Mouse (Mus musculus) forebrain, postnatal 0 days (tissue): ENCODE data around the gene Mefv. TPM values are rescaled to one million over a fixed set of nuclear protein-coding genes. Genes with fewer than 3 reads are reported as not detected.
"Not testable (repeated sequence)": the region's sequence is repeated elsewhere in the genome, so short reads cannot be mapped to it uniquely, and the experiment has no call there.

Source experiments
- ATAC-seq: fragments of 200-750 bp; cut with Nextera tagmentation; 2 replicates; pipeline ENCODE4 v1.8.0; 2017; ENCODE audit warnings: mild to moderate bottlenecking, moderate library complexity
- DNase-seq: peaks from one replicate; pipeline ENCODE4 v3.0.0-alpha.2; 2015
- H3K27ac ChIP-seq: fragments of 300-500 bp; sonication (generic); 2 replicates; pipeline ENCODE4 v1.5.1; 2014; ENCODE audit warnings: low read depth, mild to moderate bottlenecking, antibody characterized with exemption, low read length, moderate library complexity, mixed read lengths
- H3K27me3 ChIP-seq: fragments of 300-500 bp; sonication (generic); 2 replicates; pipeline ENCODE4 v1.6.1; 2014; ENCODE audit warnings: mild to moderate bottlenecking, low read length, mixed read lengths; ENCODE audit not compliant: insufficient read depth
- H3K36me3 ChIP-seq: fragments of 300-500 bp; sonication (generic); 2 replicates; pipeline ENCODE4 v1.6.1; 2014; ENCODE audit warnings: mild to moderate bottlenecking, moderate library complexity; ENCODE audit not compliant: insufficient read depth
- H3K4me1 ChIP-seq: fragments of 300-500 bp; sonication (generic); 2 replicates; pipeline ENCODE4 v1.6.1; 2014; ENCODE audit warnings: antibody characterized with exemption; ENCODE audit not compliant: insufficient read depth
- H3K4me2 ChIP-seq: fragments of 300-500 bp; sonication (generic); 2 replicates; pipeline ENCODE4 v1.6.1; 2014; ENCODE audit warnings: low read depth, mild to moderate bottlenecking, moderate library complexity
- H3K4me3 ChIP-seq: fragments of 300-500 bp; sonication (generic); 2 replicates; pipeline ENCODE4 v1.5.1; 2014; ENCODE audit warnings: low read depth, low read length, mixed read lengths
- H3K9ac ChIP-seq: fragments of 300-500 bp; sonication (generic); 2 replicates; pipeline ENCODE4 v1.6.1; 2014; ENCODE audit warnings: mild to moderate bottlenecking
- H3K9me3 ChIP-seq: fragments of 300-500 bp; sonication (generic); 2 replicates; pipeline ENCODE4 v1.6.1; 2016; ENCODE audit warnings: low read length
- CTCF ChIP-seq: sonication (generic); IDR thresholded peaks from 2 replicates; pipeline ENCODE4 v1.5.1; 2016; ENCODE audit warnings: antibody characterized with exemption, control low read depth, low read depth
- WGBS: fragments of 180-500 bp; shearing (Covaris S2); extraction: QIAGEN DNeasy Blood & Tissue Kit; methylation state at CpG from one replicate; pipeline ENCODE4 v1.1.7; 2014; 5-methylcytosine and 5-hydroxymethylcytosine counted together
- polyA plus RNA-seq: library from polyadenylated mRNA; unstranded; fragments of >200 nt; fragmentation: Nextera tagmentation; extraction: Ambion mirVana; gene quantifications from 2 replicates; pipeline ENCODE4 v1.2.1, GENCODE M21; 2015
- total RNA-seq: library from RNA; depleted of rRNA; stranded (reverse); fragments of >200 nt; gene quantifications from 2 replicates; pipeline ENCODE4 v1.2.3, GENCODE M21; 2014; rRNA removed

Mefv gene
- total and polyA plus RNA-seq, 2 experiments from 2014 or later = not detected

DNA sequence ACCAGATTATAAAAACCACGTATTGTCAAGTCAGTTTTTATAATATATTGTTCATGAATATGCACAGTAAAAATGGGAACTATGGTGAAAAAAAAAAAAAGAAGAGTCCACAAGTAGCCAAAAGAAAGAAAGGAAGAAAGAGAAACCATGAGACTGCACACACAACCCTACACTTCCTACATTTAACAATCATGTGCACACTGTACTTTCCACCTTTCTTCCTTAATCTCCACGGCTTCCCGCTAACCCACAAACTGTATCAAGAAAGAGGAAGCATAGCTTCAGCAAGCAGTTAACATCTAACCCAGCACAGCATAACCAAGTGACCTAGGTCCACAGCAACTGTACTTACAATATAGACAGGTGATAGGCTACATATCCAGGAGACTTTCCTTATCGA lies 14.7 kb upstream of the Mefv start:
- H3K9me3 ChIP-seq = no peaks in the 10 kb centered on the region
- no peak overlapping the region for H3K4me3 ChIP-seq
- H3K4me2 ChIP-seq = no peak overlapping the region
- 91% methylated on average over 4 of the region's 4 CpGs for WGBS
- H3K4me1 ChIP-seq = no peaks in the 10 kb centered on the region
- H3K36me3 ChIP-seq = no peaks in the 10 kb centered on the region
- H3K27me3 ChIP-seq = no peaks in the 10 kb centered on the region
- DNase-seq = no peak
- H3K27ac ChIP-seq = no peak overlapping the region
- H3K9ac ChIP-seq = no peak overlapping the region
- ATAC-seq = no peak
- no peak for TF ChIP-seq CTCF

DNA sequence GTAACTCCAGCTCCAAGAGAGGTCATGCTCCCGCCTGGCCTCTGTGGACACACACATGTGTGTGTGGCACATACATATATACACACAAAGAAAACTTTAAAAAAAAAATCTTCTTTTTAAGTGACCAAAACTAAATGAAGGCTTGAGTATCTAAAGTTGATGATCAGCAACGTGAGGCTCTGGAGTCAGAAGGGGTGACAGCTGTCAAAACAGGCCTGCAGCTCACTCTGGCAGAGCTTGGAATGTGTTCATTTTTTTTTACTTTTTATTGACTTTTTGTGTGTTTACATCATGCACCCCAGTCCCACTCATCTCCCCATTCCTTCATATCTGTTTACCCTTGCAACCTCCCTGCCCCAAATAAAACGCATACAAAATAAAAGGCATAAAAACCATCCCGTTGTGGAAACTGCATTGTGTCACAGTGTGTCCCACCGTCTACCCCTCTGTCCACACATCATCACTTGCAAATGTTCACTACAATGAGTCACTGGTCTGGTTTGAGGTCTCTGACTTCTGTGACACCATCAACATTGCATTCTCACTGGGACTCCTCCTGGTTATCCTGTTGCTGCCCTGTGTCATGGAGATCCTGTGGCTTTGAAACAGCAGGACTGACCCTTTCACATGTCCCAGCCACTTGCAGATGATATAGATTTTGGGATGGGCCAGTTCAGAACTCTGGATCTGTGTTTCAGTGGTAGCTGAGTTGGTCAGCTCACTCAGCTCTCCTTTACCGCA lies 10.3 kb upstream of the Mefv start:
- H3K4me3 ChIP-seq = no peak overlapping the region
- 85% methylated on average over 6 of the region's 6 CpGs for WGBS
- no peak for TF ChIP-seq CTCF
- H3K27ac ChIP-seq = no peak overlapping the region
- H3K4me1 ChIP-seq = no peaks in the 10 kb centered on the region
- no peaks in the 10 kb centered on the region for H3K36me3 ChIP-seq
- ATAC-seq = no peak
- H3K4me2 ChIP-seq = no peak overlapping the region
- no peaks in the 10 kb centered on the region for H3K9me3 ChIP-seq
- H3K9ac ChIP-seq = no peak overlapping the region
- no peak for DNase-seq
- no peaks in the 10 kb centered on the region for H3K27me3 ChIP-seq

DNA sequence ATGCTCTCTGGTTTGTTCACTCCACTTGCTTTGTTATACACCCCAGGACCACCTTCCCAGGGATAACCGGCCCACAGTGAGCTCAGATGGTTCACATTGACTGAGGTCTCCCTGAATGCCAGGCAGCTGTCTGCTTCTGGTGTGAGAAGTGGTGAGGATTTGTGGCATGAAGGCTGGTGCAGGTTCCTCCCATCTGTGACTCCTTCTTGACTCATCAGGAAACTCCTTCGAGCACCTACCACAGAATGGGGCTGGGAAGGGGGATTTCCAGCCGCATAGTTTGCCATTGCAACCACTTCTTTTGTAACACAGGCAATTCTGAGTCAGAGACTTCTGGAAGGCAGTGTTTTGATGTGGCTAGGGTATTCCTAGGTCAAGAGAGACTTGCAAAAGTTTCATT lies 5.3 kb upstream of the Mefv start:
- no peaks in the 10 kb centered on the region for H3K4me1 ChIP-seq
- H3K9me3 ChIP-seq = no peaks in the 10 kb centered on the region
- H3K4me2 ChIP-seq = no peak overlapping the region
- no peak overlapping the region for H3K27ac ChIP-seq
- no peak overlapping the region for H3K4me3 ChIP-seq
- no peak for TF ChIP-seq CTCF
- H3K27me3 ChIP-seq = no peaks in the 10 kb centered on the region
- no peaks in the 10 kb centered on the region for H3K36me3 ChIP-seq
- DNase-seq (no peak), ATAC-seq (no peak)
- WGBS = 81% methylated on average over 3 of the region's 3 CpGs
- no peak overlapping the region for H3K9ac ChIP-seq

DNA sequence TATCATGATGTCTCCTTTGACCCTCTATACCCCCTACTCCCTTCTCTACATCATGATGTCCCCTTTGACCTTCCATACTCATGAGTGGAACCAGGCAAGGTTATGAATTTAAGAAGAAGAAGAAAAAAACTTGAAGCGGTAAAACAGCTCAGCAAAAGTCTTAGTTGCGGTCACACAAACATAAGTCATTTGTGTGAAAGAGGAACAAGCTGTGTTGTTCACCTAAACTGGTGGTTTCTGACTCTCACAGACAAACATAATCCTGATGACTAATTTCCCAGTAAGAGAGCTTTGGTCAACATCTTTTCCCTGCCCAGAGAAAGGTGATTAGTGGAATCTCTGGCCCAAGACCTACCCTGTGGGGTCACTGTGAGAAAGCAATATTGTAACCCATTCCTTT lies 3.2 kb downstream of the Mefv start:
- Histone ChIP-seq H3K4me3 (no peak overlapping the region), H3K9me3 (no peaks in the 10 kb centered on the region), H3K36me3 (no peaks in the 10 kb centered on the region), H3K4me1 (no peaks in the 10 kb centered on the region), H3K27me3 (no peaks in the 10 kb centered on the region), H3K27ac (no peak overlapping the region), H3K9ac (no peak overlapping the region), H3K4me2 (no peak overlapping the region)
- no peak for TF ChIP-seq CTCF
- ATAC-seq = no peak
- WGBS = 93% methylated on average over 2 of the region's 2 CpGs
- no peak for DNase-seq

DNA sequence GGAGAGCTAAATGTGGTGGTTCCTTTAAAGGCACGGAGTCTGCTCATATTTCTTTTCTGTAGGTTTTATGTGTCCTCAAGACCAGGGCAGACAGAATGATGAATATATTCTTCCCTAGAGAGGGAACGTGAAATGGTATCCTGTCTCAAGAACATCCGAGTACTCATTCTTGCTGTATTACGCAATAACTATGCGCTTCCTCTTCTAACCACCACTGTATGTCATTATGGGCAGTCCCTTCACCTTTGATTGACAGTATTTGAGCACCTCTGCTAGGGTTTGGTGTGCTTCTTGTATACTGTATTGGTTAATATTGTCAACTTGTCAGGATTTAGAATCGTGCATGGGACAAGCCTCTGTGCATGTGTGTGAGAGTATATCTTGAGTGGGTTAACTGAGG lies 11.2 kb downstream of the Mefv start:
- no peak overlapping the region for H3K9ac ChIP-seq
- DNase-seq = no peak
- no peak overlapping the region for H3K4me2 ChIP-seq
- no peaks in the 10 kb centered on the region for H3K4me1 ChIP-seq
- no peaks in the 10 kb centered on the region for H3K9me3 ChIP-seq
- 89% methylated on average over 6 of the region's 6 CpGs for WGBS
- H3K36me3 ChIP-seq = no peaks in the 10 kb centered on the region
- TF ChIP-seq CTCF = no peak
- no peak overlapping the region for H3K4me3 ChIP-seq
- no peak for ATAC-seq
- H3K27ac ChIP-seq = no peak overlapping the region
- H3K27me3 ChIP-seq = no peaks in the 10 kb centered on the region

DNA sequence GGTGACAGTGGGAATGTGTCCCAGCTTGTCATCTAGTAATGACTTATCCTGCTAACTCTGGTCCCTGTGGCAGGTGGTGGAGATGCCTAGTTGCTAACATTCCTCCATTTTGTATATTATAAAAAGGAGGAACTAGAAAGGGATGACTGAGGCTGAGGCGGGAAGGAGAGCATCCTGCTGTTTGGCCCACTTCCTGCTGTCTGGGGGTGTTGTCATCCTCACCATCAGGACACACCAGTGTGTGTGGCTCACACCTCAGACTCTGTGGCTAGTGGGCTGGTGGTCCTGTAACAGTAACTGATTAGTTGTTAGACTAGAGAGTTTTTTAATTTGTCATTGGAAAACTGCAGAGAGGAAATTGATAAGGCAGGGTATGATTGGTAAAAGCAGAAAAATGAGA lies 17.0 kb downstream of the Mefv start:
- 78% methylated on average over 1 of the region's 1 CpGs for WGBS
- no peak for ATAC-seq

DNA sequence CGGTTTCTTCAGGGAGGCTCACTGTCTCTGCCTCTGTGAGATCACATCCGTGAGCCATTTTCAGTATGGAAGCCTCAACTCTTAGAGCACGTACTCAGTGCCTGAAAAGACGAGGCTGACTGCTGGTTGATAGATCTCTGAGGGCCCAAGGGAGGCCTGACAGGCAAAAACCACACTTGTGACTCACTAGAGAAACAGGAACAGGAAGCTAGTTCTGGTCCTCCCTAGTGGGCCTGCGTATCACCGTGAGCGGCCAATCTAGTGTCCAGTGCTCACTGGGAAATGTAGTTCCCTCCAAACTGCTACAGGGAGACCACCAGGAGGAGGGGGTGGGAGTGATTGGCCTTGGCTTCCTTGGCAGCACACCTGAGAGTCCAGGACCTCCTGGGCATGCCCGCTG lies 18.6 kb downstream of the Mefv start:
- Histone ChIP-seq H3K4me2 (no peak overlapping the region), H3K27ac (no peak overlapping the region), H3K9me3 (no peaks in the 10 kb centered on the region), H3K4me3 (no peak overlapping the region), H3K27me3 (no peaks in the 10 kb centered on the region), H3K36me3 (no peaks in the 10 kb centered on the region), H3K9ac (no peak overlapping the region), H3K4me1 (no peaks in the 10 kb centered on the region)
- WGBS = 88% methylated on average over 8 of the region's 8 CpGs
- no peak for TF ChIP-seq CTCF
- DNase-seq (no peak), ATAC-seq (no peak)

More for the DNA sequence above, 17.0 kb downstream of the Mefv start:
- no peaks in the 10 kb centered on the region for H3K4me1 ChIP-seq
- no peak for DNase-seq
- no peak for TF ChIP-seq CTCF
- no peak overlapping the region for H3K27ac ChIP-seq
- H3K4me3 ChIP-seq = no peak overlapping the region
- H3K9ac ChIP-seq = no peak overlapping the region
- no peaks in the 10 kb centered on the region for H3K9me3 ChIP-seq
- H3K27me3 ChIP-seq = no peaks in the 10 kb centered on the region
- no peaks in the 10 kb centered on the region for H3K36me3 ChIP-seq
- no peak overlapping the region for H3K4me2 ChIP-seq

GRCm38 (mm10) chr16:3689608-3690007 lies 28.3 kb downstream of the Mefv start:
- 67% methylated on average over 20 of the region's 20 CpGs for WGBS
- not testable (repeated sequence) for H3K27ac ChIP-seq, H3K4me2 ChIP-seq, H3K9me3 ChIP-seq, DNase-seq, H3K4me1 ChIP-seq, H3K27me3 ChIP-seq, H3K36me3 ChIP-seq, H3K9ac ChIP-seq, ATAC-seq, H3K4me3 ChIP-seq

Other genes with a start within 250 kb of the Mefv start
- not detected in 2 replicates for gene Olfr161, start 127.1 kb downstream of the Mefv start, total RNA-seq
- gene Olfr161, start 127.1 kb downstream of the Mefv start, polyA plus RNA-seq = not detected in 2 replicates
- gene Zfp263, start 26.0 kb upstream of the Mefv start, total RNA-seq = 36.4 and 37.1 TPM in 2 replicates
- gene Zfp263, start 26.0 kb upstream of the Mefv start, polyA plus RNA-seq = 25.1 and 36.4 TPM in 2 replicates
- not detected in 2 replicates for gene Olfr15, start 112.8 kb upstream of the Mefv start, total RNA-seq
- gene Olfr15, start 112.8 kb upstream of the Mefv start, polyA plus RNA-seq = not detected in 2 replicates
- 3.9 and 4.4 TPM in 2 replicates for gene Zfp174, start 129.2 kb upstream of the Mefv start, total RNA-seq
- gene Zfp174, start 129.2 kb upstream of the Mefv start, polyA plus RNA-seq = 1.2 and 1.9 TPM in 2 replicates
- gene Naa60, start 154.3 kb upstream of the Mefv start, total RNA-seq = 61.6 and 81.1 TPM in 2 replicates
- gene Naa60, start 154.3 kb upstream of the Mefv start, polyA plus RNA-seq = 86.1 and 97.1 TPM in 2 replicates
- gene Zfp597, start 166.5 kb upstream of the Mefv start, total RNA-seq = 38.2 and 54.8 TPM in 2 replicates
- gene Zfp597, start 166.5 kb upstream of the Mefv start, polyA plus RNA-seq = 6.5 and 10.4 TPM in 2 replicates
- gene Gm20695, start 166.6 kb upstream of the Mefv start, total RNA-seq = 5.6 and 10.3 TPM in 2 replicates
- 0.87 and 2.4 TPM in 2 replicates for gene Gm20695, start 166.6 kb upstream of the Mefv start, polyA plus RNA-seq
- gene 1700037C18Rik, start 190.6 kb upstream of the Mefv start, total RNA-seq = 5.5 and 10.3 TPM in 2 replicates
- gene 1700037C18Rik, start 190.6 kb upstream of the Mefv start, polyA plus RNA-seq = 12.2 and 13.6 TPM in 2 replicates
- gene Cluap1, start 190.7 kb upstream of the Mefv start, total RNA-seq = 36.9 and 52.6 TPM in 2 replicates
- 45.2 and 48.1 TPM in 2 replicates for gene Cluap1, start 190.7 kb upstream of the Mefv start, polyA plus RNA-seq